Mouse (Mus musculus) midbrain, embryonic 12.5 days (tissue): ENCODE results near the gene Xrcc4. TPM values are rescaled to one million over a fixed set of nuclear protein-coding genes. Genes with fewer than 3 reads are reported as not detected.
A peak's percentile ranks its signal among the peaks of the same experiment; 100 is the strongest.
"Not testable (repeated sequence)": the region's sequence is repeated elsewhere in the genome, so short reads cannot be mapped to it uniquely, and the experiment has no call there.

Experiments used
- ATAC-seq: fragments of 200-750 bp; cut with Nextera tagmentation; 2 replicates; pipeline ENCODE4 v1.8.0; 2017; ENCODE audit warnings: low read depth, moderate TSS enrichment, moderate library complexity; ENCODE audit not compliant: low FRiP score
- H3K27ac ChIP-seq: fragments of 300-500 bp; sonication (generic); replicated peaks from 2 replicates; pipeline ENCODE4 v1.5.1; 2016; ENCODE audit warnings: mild to moderate bottlenecking
- H3K27me3 ChIP-seq: fragments of 300-500 bp; sonication (generic); 2 replicates; pipeline ENCODE4 v1.6.1; 2016; ENCODE audit warnings: mild to moderate bottlenecking
- H3K36me3 ChIP-seq: fragments of 300-500 bp; sonication (generic); 2 replicates; pipeline ENCODE4 v1.6.1; 2016
- H3K4me1 ChIP-seq: fragments of 300-500 bp; sonication (generic); 2 replicates; pipeline ENCODE4 v1.6.1; 2016
- H3K4me2 ChIP-seq: fragments of 300-500 bp; sonication (generic); replicated peaks from 2 replicates; pipeline ENCODE4 v1.6.1; 2016; ENCODE audit warnings: mild to moderate bottlenecking, moderate library complexity
- H3K4me3 ChIP-seq: fragments of 300-500 bp; sonication (generic); 2 replicates; pipeline ENCODE4 v1.5.1; 2016; ENCODE audit warnings: mild to moderate bottlenecking
- H3K9ac ChIP-seq: fragments of 300-500 bp; sonication (generic); replicated peaks from 2 replicates; pipeline ENCODE4 v1.6.1; 2016; ENCODE audit warnings: mild to moderate bottlenecking, moderate library complexity
- H3K9me3 ChIP-seq: fragments of 300-500 bp; sonication (generic); 2 replicates; pipeline ENCODE4 v1.6.1; 2016; ENCODE audit warnings: mild to moderate bottlenecking
- WGBS: fragments of 180-500 bp; shearing (Covaris S2); methylation state at CpG from one replicate; pipeline ENCODE4 v1.1.7; 2016; 5-methylcytosine and 5-hydroxymethylcytosine counted together
- polyA plus RNA-seq: library from polyadenylated mRNA; unstranded; fragments of >200 nt; fragmentation: Nextera tagmentation; extraction: Ambion mirVana; gene quantifications from 2 replicates; pipeline ENCODE4 v1.2.1, GENCODE M21; 2016

Gene Xrcc4
- polyA plus RNA-seq, 1 experiment from 2014 or later: 11.9 TPM

DNA sequence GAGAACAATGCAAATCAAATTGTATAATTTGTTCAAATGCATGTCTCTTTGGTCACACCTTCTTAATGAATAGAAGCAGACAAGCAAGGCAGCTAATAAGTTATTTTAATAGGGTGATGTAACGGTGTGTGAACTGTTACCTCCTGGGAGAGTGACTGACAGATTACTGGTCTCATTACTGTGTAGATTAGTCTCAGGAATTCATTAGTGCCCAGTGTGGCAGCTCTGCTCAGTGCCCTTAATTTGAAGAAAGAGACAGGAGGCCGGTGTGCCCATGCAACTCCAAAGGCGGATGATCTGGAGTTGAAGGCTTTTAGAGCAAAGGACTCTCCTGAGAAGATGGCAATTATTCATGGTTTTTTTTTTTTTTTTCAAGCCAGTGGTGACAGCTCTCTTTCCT lies 291.7 kb downstream of the Xrcc4 start:
- Histone ChIP-seq H3K9me3 (no peaks in the 10 kb centered on the region), H3K9ac (no peak overlapping the region), H3K4me3 (no peak overlapping the region), H3K4me2 (no peak overlapping the region), H3K27ac (no peak overlapping the region), H3K27me3 (no peaks in the 10 kb centered on the region), H3K4me1 (no peaks in the 10 kb centered on the region), H3K36me3 (no peaks in the 10 kb centered on the region)
- 26% methylated on average over 3 of the region's 3 CpGs for WGBS
- ATAC-seq: peak; percentile 96

GRCm38 (mm10) chr13:89791475-89791874 lies 297.9 kb downstream of the Xrcc4 start:
- 69% methylated on average over 5 of the region's 5 CpGs for WGBS
- Histone ChIP-seq H3K27ac (no peak overlapping the region), H3K4me1 (no peaks in the 10 kb centered on the region), H3K4me2 (no peak overlapping the region), H3K9me3 (no peaks in the 10 kb centered on the region), H3K36me3 (no peaks in the 10 kb centered on the region), H3K27me3 (no peaks in the 10 kb centered on the region), H3K4me3 (no peak overlapping the region), H3K9ac (no peak overlapping the region)
- no peak for ATAC-seq

DNA sequence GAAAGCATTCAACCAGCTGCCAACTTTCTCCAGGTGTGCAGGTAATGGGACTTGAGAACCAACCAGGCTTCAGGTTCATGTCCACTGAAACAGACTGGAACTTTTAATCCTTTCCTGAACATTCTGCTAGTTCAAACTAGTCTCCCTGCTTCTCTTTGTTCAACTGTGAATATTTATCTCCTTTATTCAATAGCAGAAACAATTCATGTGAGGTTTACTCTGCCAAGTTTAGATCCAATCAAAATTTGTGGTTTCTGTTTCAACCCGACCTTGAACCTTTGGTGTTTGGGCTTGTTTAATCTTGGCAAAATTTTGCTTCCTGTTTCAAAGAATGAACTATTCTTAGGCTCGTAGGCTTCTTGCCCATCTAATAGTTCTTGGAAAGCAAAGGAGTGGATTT lies 306.5 kb downstream of the Xrcc4 start:
- peaks cover 6% of the 10 kb centered on the region; the same call in 1 of the 2 replicates for H3K4me1 ChIP-seq
- no peaks in the 10 kb centered on the region for H3K9me3 ChIP-seq
- no peak overlapping the region for H3K4me3 ChIP-seq
- no peaks in the 10 kb centered on the region for H3K27me3 ChIP-seq
- WGBS: 74% methylated on average over 2 of the region's 2 CpGs
- no peak overlapping the region for H3K9ac ChIP-seq
- no peaks in the 10 kb centered on the region for H3K36me3 ChIP-seq
- no peak overlapping the region for H3K27ac ChIP-seq
- ATAC-seq: no peak
- no peak overlapping the region for H3K4me2 ChIP-seq

DNA sequence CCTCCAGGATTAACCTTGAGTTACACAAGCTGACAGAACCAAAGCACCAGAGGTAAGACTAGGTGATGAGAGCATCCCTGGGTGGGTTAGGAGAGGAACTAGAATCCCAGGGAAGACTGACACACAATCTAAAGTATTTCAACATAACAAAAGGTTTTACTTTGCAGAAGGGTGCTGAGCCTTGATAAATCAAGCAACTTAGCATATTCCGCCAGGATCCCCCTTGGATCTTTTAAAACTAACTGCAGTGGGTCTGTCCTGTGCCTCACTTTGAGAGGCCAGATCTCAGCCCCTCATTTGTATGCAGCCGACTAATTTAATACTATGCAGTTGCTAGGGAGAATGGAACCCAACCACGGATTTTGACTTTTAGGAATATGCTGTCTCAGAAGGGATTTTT lies 309.1 kb downstream of the Xrcc4 start:
- Histone ChIP-seq H3K27me3 (no peaks in the 10 kb centered on the region), H3K4me2 (no peak overlapping the region), H3K9ac (no peak overlapping the region), H3K9me3 (no peaks in the 10 kb centered on the region), H3K27ac (no peak overlapping the region), H3K4me3 (no peak overlapping the region), H3K36me3 (no peaks in the 10 kb centered on the region), H3K4me1 (peaks cover 8% of the 10 kb centered on the region; the same call in 1 of the 2 replicates)
- ATAC-seq: no peak
- 46% methylated on average over 3 of the region's 3 CpGs for WGBS

DNA sequence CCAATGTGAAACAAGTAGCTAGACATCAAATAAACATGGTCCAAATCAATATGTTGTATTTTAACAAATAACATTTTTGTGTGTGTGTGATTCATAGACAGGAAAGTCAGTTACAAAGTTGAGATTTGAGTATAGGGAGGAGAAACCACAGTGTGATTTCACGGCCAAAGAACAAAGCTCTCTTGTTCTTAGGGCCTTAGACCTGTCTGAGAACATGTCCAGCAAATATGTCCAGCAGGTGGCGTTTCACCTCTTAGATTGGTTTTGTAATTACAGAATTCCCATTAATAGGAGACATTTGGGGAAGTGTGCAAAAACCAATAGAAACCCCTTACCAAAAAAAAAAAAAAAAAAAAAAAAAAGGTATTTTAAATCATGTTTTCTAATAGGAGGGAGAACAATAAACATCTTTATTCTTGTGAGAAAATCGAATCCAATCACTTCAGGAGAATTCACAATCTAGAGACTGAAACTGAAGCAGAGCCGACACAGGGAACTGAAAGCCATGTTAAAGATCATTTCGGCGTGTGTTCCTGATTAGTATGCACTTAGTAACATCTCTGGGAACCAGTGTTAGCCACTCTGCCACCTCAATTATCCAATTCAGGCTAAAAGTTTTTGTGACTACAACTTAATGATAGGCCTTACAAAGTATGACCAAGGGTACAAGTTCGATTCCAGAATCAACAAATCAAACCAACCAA lies 310.0 kb downstream of the Xrcc4 start:
- H3K27me3 ChIP-seq: no peaks in the 10 kb centered on the region
- no peaks in the 10 kb centered on the region for H3K36me3 ChIP-seq
- no peaks in the 10 kb centered on the region for H3K9me3 ChIP-seq
- H3K27ac ChIP-seq: no peak overlapping the region
- 61% methylated on average over 7 of the region's 7 CpGs for WGBS
- no peak overlapping the region for H3K9ac ChIP-seq
- peaks cover 8% of the 10 kb centered on the region; the same call in 1 of the 2 replicates for H3K4me1 ChIP-seq
- no peak overlapping the region for H3K4me2 ChIP-seq
- no peak overlapping the region for H3K4me3 ChIP-seq
- peak; percentile 61; the same call in 1 of the 2 replicates for ATAC-seq

GRCm38 (mm10) chr13:89777764-89778163 lies 311.6 kb downstream of the Xrcc4 start:
- Histone ChIP-seq H3K36me3 (no peaks in the 10 kb centered on the region), H3K9me3 (no peaks in the 10 kb centered on the region), H3K9ac (no peak overlapping the region), H3K4me3 (no peak overlapping the region), H3K27me3 (no peaks in the 10 kb centered on the region), H3K4me2 (no peak overlapping the region), H3K4me1 (peaks cover 8% of the 10 kb centered on the region; the same call in 1 of the 2 replicates), H3K27ac (no peak overlapping the region)
- WGBS: 17% methylated on average over 1 of the region's 1 CpGs
- peak; percentile 60; the same call in 1 of the 2 replicates for ATAC-seq

- peaks cover 8% of the 10 kb centered on the region; the same call in 1 of the 2 replicates for H3K4me1 ChIP-seq
- no peak overlapping the region for H3K27ac ChIP-seq
- 83% methylated on average over 1 of the region's 1 CpGs for WGBS
- no peaks in the 10 kb centered on the region for H3K9me3 ChIP-seq
- H3K36me3 ChIP-seq: no peaks in the 10 kb centered on the region
- no peak overlapping the region for H3K9ac ChIP-seq
- H3K4me2 ChIP-seq: no peak overlapping the region
- H3K4me3 ChIP-seq: no peak overlapping the region
- no peaks in the 10 kb centered on the region for H3K27me3 ChIP-seq
- no peak for ATAC-seq
Measured at GRCm38 (mm10) chr13:89777146-89777545, 312.3 kb downstream of the Xrcc4 start.

- 73% methylated on average over 1 of the region's 1 CpGs for WGBS
Measured at GRCm38 (mm10) chr13:89766551-89766950, 322.9 kb downstream of the Xrcc4 start.

GRCm38 (mm10) chr13:89765966-89766365 lies 323.4 kb downstream of the Xrcc4 start:
- 89% methylated on average over 3 of the region's 3 CpGs for WGBS
- no peaks in the 10 kb centered on the region for H3K9me3 ChIP-seq
- ATAC-seq: no peak

More at GRCm38 (mm10) chr13:89766551-89766950, 322.9 kb downstream of the Xrcc4 start:
- no peak for ATAC-seq
- no peaks in the 10 kb centered on the region for H3K36me3 ChIP-seq
- H3K9ac ChIP-seq: no peak overlapping the region
- H3K9me3 ChIP-seq: no peaks in the 10 kb centered on the region
- no peak overlapping the region for H3K4me3 ChIP-seq
- H3K27me3 ChIP-seq: no peaks in the 10 kb centered on the region
- no peaks in the 10 kb centered on the region for H3K4me1 ChIP-seq
- no peak overlapping the region for H3K4me2 ChIP-seq
- H3K27ac ChIP-seq: no peak overlapping the region

GRCm38 (mm10) chr13:89762339-89762738 lies 327.1 kb downstream of the Xrcc4 start:
- no peak overlapping the region for H3K4me3 ChIP-seq
- WGBS: 91% methylated on average over 3 of the region's 3 CpGs
- no peak for ATAC-seq

More at GRCm38 (mm10) chr13:89765966-89766365, 323.4 kb downstream of the Xrcc4 start:
- H3K27me3 ChIP-seq: no peaks in the 10 kb centered on the region
- no peak overlapping the region for H3K4me2 ChIP-seq
- H3K4me1 ChIP-seq: no peaks in the 10 kb centered on the region
- H3K36me3 ChIP-seq: no peaks in the 10 kb centered on the region
- H3K27ac ChIP-seq: no peak overlapping the region
- no peak overlapping the region for H3K9ac ChIP-seq
- no peak overlapping the region for H3K4me3 ChIP-seq

DNA sequence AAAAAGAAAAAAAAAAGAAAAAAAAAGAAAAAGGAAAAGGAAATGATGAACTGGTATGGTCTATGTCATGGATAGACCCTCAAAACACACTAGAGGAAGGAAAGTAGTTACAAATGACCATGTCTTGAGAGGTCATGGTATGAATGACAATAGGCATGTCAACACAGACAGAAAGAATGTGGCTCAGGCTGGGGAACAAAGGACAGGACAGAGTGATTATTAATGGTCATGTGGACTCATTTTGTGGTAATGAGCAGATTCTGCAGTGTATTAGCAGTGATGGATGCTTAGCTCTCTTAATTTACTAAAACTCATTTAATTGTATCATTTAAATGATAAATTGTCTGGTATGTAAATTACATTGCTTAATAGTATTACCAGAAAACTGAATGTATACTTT lies 333.1 kb downstream of the Xrcc4 start:
- no peaks in the 10 kb centered on the region for H3K9me3 ChIP-seq
- no peaks in the 10 kb centered on the region for H3K27me3 ChIP-seq
- no peak for ATAC-seq
- no peak overlapping the region for H3K4me3 ChIP-seq
- H3K27ac ChIP-seq: no peak overlapping the region
- H3K4me2 ChIP-seq: no peak overlapping the region
- H3K4me1 ChIP-seq: no peaks in the 10 kb centered on the region
- no peaks in the 10 kb centered on the region for H3K36me3 ChIP-seq
- H3K9ac ChIP-seq: no peak overlapping the region

More at GRCm38 (mm10) chr13:89762339-89762738, 327.1 kb downstream of the Xrcc4 start:
- Histone ChIP-seq H3K27me3 (no peaks in the 10 kb centered on the region), H3K4me1 (no peaks in the 10 kb centered on the region), H3K4me2 (no peak overlapping the region), H3K36me3 (no peaks in the 10 kb centered on the region), H3K27ac (no peak overlapping the region), H3K9ac (no peak overlapping the region), H3K9me3 (no peaks in the 10 kb centered on the region)

GRCm38 (mm10) chr13:89750562-89750961 lies 338.8 kb downstream of the Xrcc4 start:
- 17% methylated on average over 3 of the region's 3 CpGs for WGBS
- H3K4me3 ChIP-seq, H3K36me3 ChIP-seq, H3K27me3 ChIP-seq, H3K4me1 ChIP-seq, H3K4me2 ChIP-seq, ATAC-seq, H3K9ac ChIP-seq, H3K9me3 ChIP-seq, H3K27ac ChIP-seq: not testable (repeated sequence)

GRCm38 (mm10) chr13:89743201-89743600 lies 346.2 kb downstream of the Xrcc4 start:
- Histone ChIP-seq H3K4me3 (peak overlapping the region; percentile 59), H3K27ac (no peak overlapping the region), H3K9ac (no peak overlapping the region), H3K36me3 (no peaks in the 10 kb centered on the region), H3K9me3 (no peaks in the 10 kb centered on the region), H3K4me2 (peak overlapping the region; percentile 83), H3K27me3 (peaks cover 8% of the 10 kb centered on the region), H3K4me1 (peaks cover 17% of the 10 kb centered on the region)
- ATAC-seq: no peak
- 3% methylated on average over 8 of the region's 8 CpGs for WGBS
